Mouse (Mus musculus) left cerebral cortex, adult 11 months (tissue): ENCODE measurements around the gene Sohlh2.

Experiments
- DNase-seq: peaks from one replicate; pipeline ENCODE4 v3.0.0; 2022; ENCODE audit warnings: low spot score

Gene Sohlh2

DNA sequence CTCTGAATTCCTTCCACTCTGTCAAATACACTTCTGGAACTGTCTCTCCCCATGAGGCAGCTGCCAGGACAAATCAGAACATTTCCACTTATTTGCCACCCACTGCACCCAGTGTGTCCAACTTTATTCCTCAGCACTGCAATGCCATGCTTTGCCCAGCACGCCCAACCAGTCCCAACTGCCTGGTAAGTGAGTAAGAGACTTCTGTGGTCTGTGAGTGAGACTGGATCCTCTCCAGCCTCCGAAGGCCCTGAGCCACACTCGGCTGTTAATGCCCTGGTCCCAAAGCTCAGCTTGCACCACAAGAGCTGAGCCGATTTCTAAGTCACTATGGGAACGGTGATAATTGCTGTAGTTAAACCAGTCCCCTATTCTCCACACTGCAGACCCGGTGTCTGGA, 25.8 kb downstream of the Sohlh2 start:
- DNase-seq = no peak

- no peak for DNase-seq
These were observed 30.4 kb downstream of the Sohlh2 start for GRCm38 (mm10) chr3:55212254-55212653.

GRCm38 (mm10) chr3:55213785-55214184, 32.0 kb downstream of the Sohlh2 start:
- no peak for DNase-seq

DNA sequence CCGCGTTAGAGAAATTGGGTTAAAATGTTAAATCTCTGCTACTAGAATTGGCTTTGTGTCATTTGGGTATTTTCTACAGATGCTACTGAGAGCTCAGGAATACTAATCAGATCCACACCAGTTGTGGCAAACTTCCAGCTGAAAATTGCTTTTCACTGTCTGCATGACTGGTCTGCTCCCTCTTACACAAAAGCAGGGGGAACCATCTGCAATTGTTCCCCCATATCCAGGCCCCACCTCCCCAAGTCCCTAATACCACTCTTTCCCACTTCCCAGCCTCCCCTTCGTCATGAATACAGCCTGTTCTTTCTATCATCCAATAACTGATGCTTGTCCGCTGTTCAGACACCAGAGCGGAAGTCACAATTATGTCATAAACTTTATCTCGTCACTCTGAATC, 32.6 kb downstream of the Sohlh2 start:
- DNase-seq = no peak

- no peak for DNase-seq
These were observed 40.7 kb downstream of the Sohlh2 start for GRCm38 (mm10) chr3:55222502-55222901.

DNA sequence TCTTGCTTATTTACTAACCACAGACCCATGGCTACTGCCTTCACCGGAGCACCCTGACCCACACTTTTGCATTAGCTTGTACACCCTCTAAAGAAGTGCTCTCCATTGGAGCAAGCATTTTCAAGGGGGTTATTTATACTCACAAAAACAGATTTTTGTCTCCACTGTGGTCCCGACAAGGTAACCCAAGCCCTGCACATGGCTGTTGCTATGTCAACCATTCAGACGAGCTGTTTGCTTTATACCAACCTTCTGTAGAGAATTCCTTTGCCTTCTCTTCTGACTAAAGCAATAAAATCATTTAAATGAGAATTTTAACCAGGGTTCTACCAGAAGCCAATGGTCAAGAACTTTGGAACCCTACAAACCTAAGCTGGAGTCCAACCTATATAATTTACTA, 42.0 kb downstream of the Sohlh2 start:
- no peak for DNase-seq

- DNase-seq = no peak
These were observed 44.8 kb downstream of the Sohlh2 start for GRCm38 (mm10) chr3:55226501-55227213.

DNA sequence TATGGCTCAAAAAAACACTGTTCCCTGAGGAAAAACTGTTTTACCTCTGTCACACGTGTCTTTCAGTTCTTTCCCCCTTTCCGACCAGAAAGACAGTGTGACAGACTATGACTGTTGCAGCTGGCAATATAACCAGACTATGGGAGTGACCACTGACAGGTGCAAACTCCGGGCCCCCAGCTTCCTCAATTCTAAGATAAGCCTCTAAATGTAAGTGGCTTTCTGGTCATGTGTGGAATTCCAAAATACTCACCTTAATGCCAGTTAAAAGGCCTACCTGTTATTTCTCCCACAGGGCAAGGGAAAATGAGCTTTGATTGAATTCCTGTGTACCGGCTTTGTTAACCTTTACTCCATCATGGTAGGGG, 45.4 kb downstream of the Sohlh2 start:
- DNase-seq = no peak

DNA sequence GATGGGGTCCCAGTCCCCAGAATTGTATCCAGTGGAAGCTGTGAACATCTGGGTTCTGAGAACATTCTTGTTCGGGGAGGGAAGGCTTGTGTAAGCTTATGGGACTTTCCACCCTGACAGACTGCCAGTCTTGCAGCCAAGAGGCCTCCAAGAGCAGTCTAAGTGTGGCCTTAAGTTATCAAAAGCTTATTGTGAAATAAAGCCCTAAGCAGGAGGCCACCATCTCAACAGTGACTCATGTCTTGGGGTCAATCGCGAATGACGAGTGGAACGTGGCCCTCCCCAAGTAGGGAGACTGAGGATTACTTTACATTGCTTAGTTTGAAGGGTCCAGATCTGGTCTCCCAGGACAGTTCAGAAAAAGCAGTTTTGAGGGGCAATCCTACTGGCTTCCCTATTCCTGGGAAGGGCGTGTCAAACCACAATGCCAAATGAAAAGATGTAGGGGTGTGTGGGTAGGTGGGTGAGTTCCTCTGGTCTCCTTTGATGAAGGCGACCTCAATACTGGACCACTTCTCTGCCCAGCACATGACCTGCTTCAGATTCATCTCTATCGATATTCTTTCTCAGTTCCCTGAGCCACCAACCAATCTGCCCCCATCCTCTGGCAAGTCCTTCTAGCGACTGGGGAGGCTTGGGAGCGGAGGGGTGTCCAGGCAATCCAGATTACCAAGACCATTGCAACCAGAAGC, 60.0 kb downstream of the Sohlh2 start, which contains the start of gene Dclk1:
Gene Dclk1 (plus strand): TSS at position 635 of the 692 bp plus-strand sequence.
- no peak for DNase-seq

- DNase-seq = peak; percentile 73
These were observed 60.7 kb downstream of the Sohlh2 start for GRCm38 (mm10) chr3:55242422-55243055.

- DNase-seq = no peak
These were observed 61.2 kb downstream of the Sohlh2 start for GRCm38 (mm10) chr3:55243056-55243471.

DNA sequence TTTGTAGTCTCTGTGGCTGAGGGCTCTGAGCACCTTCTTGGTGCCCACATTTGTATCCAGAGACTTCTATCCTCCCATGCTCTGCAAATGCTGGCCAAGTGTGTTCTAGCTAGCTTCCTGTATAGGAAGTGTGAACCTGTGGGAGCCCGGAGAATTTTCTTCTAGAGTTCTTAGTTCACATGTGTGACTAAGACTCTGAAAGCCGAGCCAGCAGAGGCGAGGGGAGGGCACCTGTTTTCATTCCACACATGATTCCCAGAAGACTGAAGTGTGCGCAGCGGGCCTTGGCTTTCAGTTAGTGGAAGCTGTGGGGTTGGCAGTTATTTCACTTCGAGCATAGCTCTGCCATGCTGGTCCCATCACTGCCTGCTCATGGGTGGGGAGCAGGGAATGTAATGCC, 62.3 kb downstream of the Sohlh2 start:
- no peak for DNase-seq

GRCm38 (mm10) chr3:55246618-55247272, 64.9 kb downstream of the Sohlh2 start:
- no peak for DNase-seq

DNA sequence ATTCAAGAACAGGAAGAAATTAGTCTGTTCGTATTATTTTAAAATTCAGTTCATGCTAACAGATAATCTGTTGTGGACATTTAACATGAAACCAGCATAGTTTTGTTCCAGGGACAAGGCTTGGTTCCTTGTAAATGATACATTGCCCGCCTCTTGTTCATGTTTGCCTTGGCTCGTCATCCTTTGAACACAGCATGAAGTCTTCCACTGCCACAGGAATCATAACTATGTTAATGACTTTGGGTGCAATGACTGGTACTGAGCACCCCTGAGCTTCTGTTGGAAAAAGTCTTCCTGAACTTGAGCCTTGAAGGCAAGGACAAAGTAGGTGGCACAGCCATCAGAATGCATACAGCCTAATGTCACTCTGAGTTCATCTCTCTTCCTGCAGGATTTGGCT, 66.2 kb downstream of the Sohlh2 start:
- no peak for DNase-seq

DNA sequence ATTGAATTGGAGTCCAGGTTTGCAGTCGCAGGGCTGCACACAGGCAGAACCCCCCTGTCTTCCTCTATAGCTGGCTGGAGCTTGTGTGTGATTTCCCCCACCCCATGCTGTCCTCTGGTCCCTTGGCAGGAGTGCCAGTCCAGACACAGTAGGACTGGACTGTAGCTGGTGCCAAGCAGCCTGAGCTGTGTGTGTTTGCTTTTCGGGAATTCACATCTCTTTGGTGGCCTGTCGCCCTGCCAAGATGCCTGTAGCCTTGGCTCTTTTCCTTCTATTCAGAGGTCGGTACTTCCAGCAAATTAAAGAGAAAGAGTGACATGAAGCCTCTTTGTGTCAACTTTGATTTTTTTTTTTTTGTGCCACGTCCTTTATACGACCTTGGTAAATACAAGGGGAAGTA, 66.7 kb downstream of the Sohlh2 start:
- DNase-seq = no peak

GRCm38 (mm10) chr3:55250631-55251030, 68.8 kb downstream of the Sohlh2 start:
- no peak for DNase-seq
